Mouse (Mus musculus) small intestine, adult 2 months (tissue): ENCODE data around the gene Eif4a1. TPM values are rescaled to one million over a fixed set of nuclear protein-coding genes. Genes with fewer than 3 reads are reported as not detected.

ENCODE experiments used
- H3K27ac ChIP-seq: fragments of 200-500 bp; 2 replicates; pipeline ENCODE4 v1.5.1; 2012; ENCODE audit warnings: low read depth, low read length, control low read depth, inconsistent platforms; ENCODE audit not compliant: insufficient read depth
- H3K27me3 ChIP-seq: fragments of 200-500 bp; 2 replicates; pipeline ENCODE4 v1.6.1; 2012; ENCODE audit warnings: mild to moderate bottlenecking, moderate library complexity, low read length, inconsistent platforms; ENCODE audit not compliant: control insufficient read depth, insufficient read depth
- H3K36me3 ChIP-seq: fragments of 200-500 bp; 2 replicates; pipeline ENCODE4 v1.6.1; 2012; ENCODE audit warnings: mild to moderate bottlenecking, low read length, control low read depth, inconsistent platforms; ENCODE audit not compliant: control insufficient read depth, insufficient read depth
- H3K4me1 ChIP-seq: fragments of 200-500 bp; 2 replicates; pipeline ENCODE4 v1.6.1; 2012; ENCODE audit warnings: low read length, inconsistent platforms, mixed read lengths; ENCODE audit not compliant: control insufficient read depth, insufficient read depth, insufficient read length
- H3K4me3 ChIP-seq: fragments of 200-500 bp; 2 replicates; pipeline ENCODE4 v1.5.1; 2012; ENCODE audit warnings: low read depth, mild to moderate bottlenecking, control low read depth, inconsistent platforms, low read length, moderate library complexity
- CTCF ChIP-seq: fragments of 200-500 bp; IDR thresholded peaks from 2 replicates; pipeline ENCODE4 v1.5.1; 2012; ENCODE audit warnings: low read depth, mild to moderate bottlenecking, control low read depth, inconsistent platforms, low read length, moderate library complexity, mixed read lengths; ENCODE audit not compliant: insufficient replicate concordance, insufficient read length; ENCODE audit errors: extremely low read depth
- POLR2A ChIP-seq: fragments of 200-500 bp; IDR thresholded peaks from 2 replicates; pipeline ENCODE4 v1.6.1; 2012; ENCODE audit warnings: low read depth, mild to moderate bottlenecking, control low read depth, inconsistent platforms, low read length, moderate library complexity
- WGBS: fragments of 180-500 bp; shearing (Covaris S2); methylation state at CpG from one replicate; pipeline ENCODE4 v1.1.7; 2018; 5-methylcytosine and 5-hydroxymethylcytosine counted together
- polyA plus RNA-seq: library from polyadenylated mRNA; depleted of rRNA; stranded (reverse); fragments of >200 nt; gene quantifications from 2 replicates; pipeline ENCODE4 v1.2.3, GENCODE M21; 2012

Eif4a1 gene
- polyA plus RNA-seq, 1 experiment, result 134 TPM

GRCm38 (mm10) chr11:69671726-69672124, 498 bp downstream of the Eif4a1 start:
- Histone ChIP-seq H3K36me3 (peaks cover 52% of the 10 kb centered on the region), H3K27me3 (no peaks in the 10 kb centered on the region), H3K4me3 (peak overlapping the region; percentile 87), H3K4me1 (no peaks in the 10 kb centered on the region; the same call in 1 of the 2 replicates), H3K27ac (peak overlapping the region; percentile 88)
- under 1% methylated on average over 43 of the region's 43 CpGs for WGBS
- TF ChIP-seq CTCF (no peak), POLR2A (no peak)

- under 1% methylated on average over 59 of the region's 61 CpGs for WGBS
Measured at GRCm38 (mm10) chr11:69670786-69671725, 1.2 kb downstream of the Eif4a1 start.

DNA sequence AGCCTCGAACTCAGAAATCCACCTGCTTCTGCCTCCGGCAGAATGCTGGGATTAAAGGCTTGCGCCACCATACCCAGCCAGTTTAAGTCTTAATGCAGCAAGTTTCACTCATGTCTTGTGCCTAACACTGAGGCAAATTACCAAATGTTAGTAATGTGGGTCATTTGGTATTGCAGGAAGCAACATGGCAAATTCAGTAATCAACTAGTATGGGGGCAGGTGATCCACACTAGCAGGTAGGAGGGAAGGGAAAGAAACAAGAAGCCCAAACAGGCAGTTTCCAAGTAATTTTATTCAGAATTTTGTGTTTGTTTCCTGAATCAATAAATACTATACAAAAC, 5.6 kb downstream of the Eif4a1 start:
- Histone ChIP-seq H3K27ac (no peak overlapping the region), H3K4me1 (peaks cover 5% of the 10 kb centered on the region), H3K27me3 (no peaks in the 10 kb centered on the region), H3K36me3 (peaks cover 38% of the 10 kb centered on the region), H3K4me3 (no peak overlapping the region)
- 83% methylated on average over 3 of the region's 3 CpGs for WGBS
- TF ChIP-seq CTCF, result no peak
- TF ChIP-seq POLR2A, result no peak

More at GRCm38 (mm10) chr11:69670786-69671725, 1.2 kb downstream of the Eif4a1 start:
- Histone ChIP-seq H3K27ac (peak overlapping the region; percentile 88), H3K36me3 (peaks cover 53% of the 10 kb centered on the region), H3K4me1 (no peaks in the 10 kb centered on the region; the same call in 1 of the 2 replicates), H3K4me3 (peak overlapping the region; percentile 87), H3K27me3 (no peaks in the 10 kb centered on the region)
- TF ChIP-seq POLR2A (peak; percentile 68; the same call in 1 of the 2 replicates), CTCF (no peak)

DNA sequence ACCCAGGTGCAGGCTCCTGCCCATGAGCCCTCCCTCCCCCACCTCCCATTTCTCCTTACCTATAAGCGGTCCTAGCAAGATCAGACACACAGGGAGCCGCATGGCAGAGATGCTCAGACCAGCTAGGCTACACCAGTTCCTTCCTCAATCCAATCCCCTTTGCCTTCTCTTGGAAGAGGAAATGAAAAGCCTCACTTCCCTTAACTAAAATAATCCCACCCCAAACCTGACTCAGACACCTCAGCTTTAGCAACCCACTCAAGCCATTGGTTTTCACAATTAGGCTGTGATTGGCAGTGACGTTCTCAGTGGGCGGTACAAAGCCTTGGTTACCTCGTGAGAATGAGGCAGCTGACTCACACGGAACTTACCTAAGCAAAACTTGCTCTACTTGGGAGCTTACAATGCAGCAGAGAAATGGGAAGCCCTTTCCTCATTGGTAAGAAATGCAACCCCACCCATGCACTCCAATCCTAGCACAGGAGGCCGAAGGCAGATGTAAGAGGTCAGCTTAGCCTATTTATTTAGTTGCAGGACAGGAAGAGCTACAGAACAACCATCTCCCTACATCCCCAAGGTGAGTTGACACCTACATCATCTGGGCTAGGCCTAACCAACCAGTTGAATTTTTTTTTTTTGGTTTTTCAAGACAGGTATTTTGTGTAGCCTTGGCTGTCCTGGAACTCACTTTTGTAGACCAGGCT, 6.1 kb downstream of the Eif4a1 start, which contains the start of gene Cd68:
Gene Cd68, minus strand, starts transcription at position 193 of the 704 bp plus-strand sequence.
- Histone ChIP-seq H3K4me1 (peaks cover 7% of the 10 kb centered on the region), H3K27me3 (no peaks in the 10 kb centered on the region), H3K36me3 (peaks cover 38% of the 10 kb centered on the region), H3K4me3 (peak within 1 kb of the TSS; percentile 25), H3K27ac (peak within 1 kb of the TSS; percentile 1; the same call in 1 of the 2 replicates)
- 37% methylated on average over 7 of the region's 7 CpGs for WGBS
- no peak for TF ChIP-seq CTCF
- TF ChIP-seq POLR2A, result no peak

DNA sequence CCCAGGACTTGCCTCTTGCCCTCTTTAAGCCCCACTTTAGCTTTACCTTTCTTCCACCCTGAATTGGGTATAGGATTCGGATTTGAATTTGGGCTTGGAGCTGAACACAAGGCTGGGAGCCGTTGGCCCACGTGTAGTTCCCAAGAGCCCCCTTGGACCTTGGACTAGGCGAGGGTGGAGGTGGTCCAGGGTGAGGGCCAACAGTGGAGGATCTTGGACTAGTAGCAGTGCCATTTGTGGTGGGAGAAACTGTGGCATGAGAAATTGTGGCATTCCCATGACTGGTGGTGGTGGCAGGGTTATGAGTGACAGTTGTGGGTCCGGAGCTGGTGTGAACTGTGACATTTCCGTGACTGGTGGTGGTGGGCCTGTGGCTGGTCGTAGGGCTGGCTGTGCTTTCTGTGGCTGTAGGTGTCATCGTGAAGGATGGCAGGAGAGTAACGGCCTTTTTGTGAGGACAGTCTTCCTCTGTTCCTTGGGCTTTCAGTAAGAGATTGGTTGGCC, 6.7 kb downstream of the Eif4a1 start:
- WGBS, result 65% methylated on average over 9 of the region's 9 CpGs
- no peaks in the 10 kb centered on the region for H3K27me3 ChIP-seq
- peak overlapping the region; percentile 1; the same call in 1 of the 2 replicates for H3K27ac ChIP-seq
- TF ChIP-seq POLR2A (no peak), CTCF (no peak)
- H3K4me1 ChIP-seq, result peaks cover 7% of the 10 kb centered on the region
- peaks cover 34% of the 10 kb centered on the region for H3K36me3 ChIP-seq
- H3K4me3 ChIP-seq, result peak overlapping the region; percentile 25

DNA sequence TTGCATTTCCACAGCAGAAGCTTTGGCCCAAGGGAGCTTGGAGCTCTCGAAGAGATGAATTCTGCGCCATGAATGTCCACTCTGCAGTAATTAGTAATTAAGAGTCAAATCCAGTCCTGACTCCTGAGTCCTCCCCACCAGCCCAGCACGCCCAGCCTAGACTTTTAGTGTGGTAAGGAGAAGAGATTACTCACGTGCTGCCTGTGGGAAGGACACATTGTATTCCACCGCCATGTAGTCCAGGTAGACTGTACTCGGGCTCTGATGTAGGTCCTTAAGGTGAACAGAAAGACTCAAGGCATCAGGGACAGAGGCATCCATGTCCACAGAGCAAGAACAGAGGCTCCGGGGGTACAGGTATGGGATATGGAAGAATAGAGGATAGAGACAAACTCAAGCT, 7.4 kb downstream of the Eif4a1 start:
- Histone ChIP-seq H3K4me3 (no peak overlapping the region), H3K4me1 (peaks cover 7% of the 10 kb centered on the region), H3K36me3 (peaks cover 31% of the 10 kb centered on the region), H3K27ac (no peak overlapping the region), H3K27me3 (no peaks in the 10 kb centered on the region)
- no peak for TF ChIP-seq POLR2A
- no peak for TF ChIP-seq CTCF
- WGBS, result 84% methylated on average over 7 of the region's 7 CpGs
